Mouse (Mus musculus): ENCODE data around the gene Phf1.

The Phf1 gene

DNA sequence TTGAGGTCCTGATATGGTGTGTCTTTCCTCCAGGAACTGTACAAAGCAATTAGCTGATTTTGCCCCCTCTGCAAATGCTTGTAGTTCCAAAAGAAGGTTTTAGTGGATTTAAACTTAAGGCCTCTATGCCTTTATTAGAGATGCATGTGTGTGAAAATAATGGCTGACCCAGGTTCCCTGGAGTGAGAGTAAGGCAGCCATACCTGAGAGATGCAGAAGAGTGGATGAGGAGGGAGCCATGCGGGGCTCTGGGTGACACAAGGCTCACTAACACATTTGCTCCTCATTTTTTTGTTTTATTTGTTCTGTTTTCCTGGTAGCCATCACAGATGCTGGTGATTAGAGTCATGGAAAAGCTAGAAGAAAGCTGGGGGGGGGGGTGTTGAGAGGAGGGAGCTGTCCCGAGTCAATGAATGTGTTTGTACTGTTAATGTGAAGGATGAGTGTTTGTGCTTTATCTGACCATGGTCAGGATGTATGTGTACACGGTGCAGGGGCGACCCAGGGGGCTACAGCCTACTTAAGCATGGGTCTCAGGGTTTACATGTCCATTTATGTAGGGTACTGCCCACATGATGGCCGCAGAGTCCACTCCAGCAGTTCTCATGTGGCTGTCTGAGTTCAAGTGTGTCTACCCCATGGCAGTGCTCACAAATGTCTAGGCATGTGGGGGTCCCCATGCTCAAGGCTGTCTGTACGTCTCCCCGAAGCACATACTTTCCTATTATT lies 17.9 kb downstream of the Phf1 start:
- WGBS: 20% methylated on average over 7 of the region's 7 CpGs

- 0% methylated on average over 11 of the region's 11 CpGs for WGBS
These were observed 18.6 kb downstream of the Phf1 start for GRCm38 (mm10) chr17:26951406-26951805.

DNA sequence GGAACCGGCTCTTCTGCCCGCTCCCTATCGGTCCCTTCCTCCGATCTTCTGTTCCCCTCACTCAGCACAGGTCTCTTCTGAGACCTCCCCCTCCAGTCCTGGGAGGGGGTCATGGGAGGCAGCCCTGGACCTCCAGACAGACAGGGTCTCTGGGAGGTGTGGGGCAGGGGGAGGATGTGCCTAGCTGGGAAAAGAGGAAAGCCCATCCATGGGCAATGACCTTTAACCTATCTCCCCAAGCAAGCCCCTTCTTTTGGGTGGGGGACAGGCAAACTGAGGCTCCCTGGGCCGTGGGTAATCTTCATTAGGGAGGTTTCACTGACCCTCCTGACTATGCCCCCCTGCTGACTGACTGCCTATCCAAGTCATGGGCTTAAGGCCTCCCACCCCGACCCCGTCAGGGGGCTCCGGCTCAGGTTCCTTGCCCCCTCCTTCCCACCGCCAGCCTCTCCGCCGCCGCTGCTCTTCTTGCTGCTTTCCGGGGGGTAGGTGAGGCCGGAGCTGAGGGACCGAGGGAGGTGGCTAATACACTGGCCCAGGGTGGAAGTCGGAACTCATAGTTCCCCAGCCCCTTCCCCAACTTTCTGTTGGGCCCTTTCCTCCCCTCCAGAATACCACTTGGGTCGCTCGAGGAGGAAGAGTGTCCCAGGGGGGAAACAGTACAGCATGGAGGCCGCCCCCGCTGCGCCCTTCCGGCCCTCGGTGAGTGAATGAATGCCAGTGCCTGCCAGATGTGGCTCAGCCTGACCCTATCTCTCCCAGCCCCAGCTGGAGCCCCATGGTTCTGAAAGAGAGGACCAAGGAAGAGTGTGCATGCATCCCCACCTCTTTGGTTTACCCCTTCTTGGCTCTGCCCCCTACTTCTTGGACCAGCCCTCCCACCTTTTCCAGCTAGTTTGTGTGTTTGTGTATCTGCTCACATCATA lies 19.4 kb downstream of the Phf1 start:
- WGBS: 12% methylated on average over 23 of the region's 23 CpGs

DNA sequence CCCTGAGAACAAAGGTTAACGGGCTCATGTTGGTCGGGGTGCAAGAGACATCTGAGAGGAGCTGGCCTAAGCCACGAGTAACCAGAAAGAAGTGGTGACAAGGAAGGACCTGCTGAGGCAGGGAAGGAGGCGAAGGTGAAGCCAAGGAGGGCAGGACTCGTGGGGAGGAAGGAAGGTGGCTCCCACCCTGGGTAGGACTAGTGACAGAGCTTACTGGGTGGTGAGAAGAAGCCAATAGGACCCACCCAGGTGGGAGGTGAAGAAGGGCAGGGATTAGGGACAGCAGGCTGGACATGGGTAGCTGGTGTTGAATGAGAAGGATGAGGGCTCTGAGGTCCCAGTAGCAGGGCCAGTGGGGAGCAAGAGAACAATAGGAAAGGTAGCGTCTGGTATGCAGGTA lies 20.3 kb downstream of the Phf1 start:
- 21% methylated on average over 6 of the region's 6 CpGs for WGBS

DNA sequence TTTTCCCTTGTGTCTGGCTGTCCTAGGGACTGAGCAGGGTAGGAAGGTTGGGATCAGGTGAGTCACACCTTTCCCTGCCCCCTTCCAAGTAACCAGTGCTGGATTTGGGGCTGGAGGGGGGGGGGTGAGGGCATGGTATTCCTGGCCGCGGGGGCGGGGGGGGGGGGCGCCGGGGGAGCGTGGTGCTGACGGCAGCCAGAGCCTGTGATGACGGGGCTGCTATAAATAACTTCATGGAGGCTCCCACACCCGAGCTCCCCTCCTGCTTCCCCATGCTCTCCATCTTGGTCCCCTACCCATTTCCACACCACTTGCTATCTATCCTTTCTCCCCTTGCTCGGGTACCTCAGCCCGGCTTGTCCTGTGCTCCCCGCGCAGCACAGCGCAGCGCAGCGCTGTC lies 20.9 kb downstream of the Phf1 start:
- 26% methylated on average over 15 of the region's 16 CpGs for WGBS

DNA sequence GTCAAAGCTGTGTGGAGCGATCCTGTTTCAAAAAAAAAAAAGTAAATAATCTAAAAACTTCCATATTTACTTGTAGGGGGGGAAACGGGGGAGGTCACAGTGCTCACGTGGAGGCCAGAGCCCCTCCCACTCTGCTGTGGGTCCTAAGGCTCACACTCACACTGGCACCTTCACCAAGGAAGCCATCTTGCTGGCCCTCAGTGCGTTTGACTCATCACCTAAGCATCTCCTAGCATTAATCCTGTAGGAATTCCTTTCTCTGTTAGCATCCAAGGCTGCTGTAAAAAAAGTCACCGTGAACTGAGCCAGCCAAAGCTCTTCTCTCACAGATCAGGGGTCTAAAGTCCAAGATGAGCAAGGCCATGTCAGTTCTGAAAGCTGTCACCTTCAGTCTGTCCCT lies 23.5 kb downstream of the Phf1 start:
- WGBS: 62% methylated on average over 5 of the region's 5 CpGs

DNA sequence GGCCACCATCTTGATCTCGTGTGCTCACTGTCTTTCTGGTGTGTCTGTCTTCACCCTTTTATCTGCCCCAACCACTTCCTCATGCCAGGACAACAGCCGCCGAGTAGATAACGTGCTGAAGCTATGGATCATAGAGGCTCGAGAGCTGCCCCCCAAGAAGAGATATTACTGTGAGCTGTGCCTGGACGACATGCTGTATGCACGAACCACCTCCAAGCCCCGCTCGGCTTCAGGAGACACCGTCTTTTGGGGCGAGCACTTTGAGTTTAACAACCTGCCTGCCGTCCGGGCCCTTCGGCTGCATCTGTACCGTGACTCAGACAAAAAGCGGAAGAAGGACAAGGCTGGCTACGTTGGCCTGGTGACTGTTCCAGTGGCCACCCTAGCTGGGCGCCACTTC lies 24.0 kb downstream of the Phf1 start:
- WGBS: 80% methylated on average over 18 of the region's 18 CpGs

DNA sequence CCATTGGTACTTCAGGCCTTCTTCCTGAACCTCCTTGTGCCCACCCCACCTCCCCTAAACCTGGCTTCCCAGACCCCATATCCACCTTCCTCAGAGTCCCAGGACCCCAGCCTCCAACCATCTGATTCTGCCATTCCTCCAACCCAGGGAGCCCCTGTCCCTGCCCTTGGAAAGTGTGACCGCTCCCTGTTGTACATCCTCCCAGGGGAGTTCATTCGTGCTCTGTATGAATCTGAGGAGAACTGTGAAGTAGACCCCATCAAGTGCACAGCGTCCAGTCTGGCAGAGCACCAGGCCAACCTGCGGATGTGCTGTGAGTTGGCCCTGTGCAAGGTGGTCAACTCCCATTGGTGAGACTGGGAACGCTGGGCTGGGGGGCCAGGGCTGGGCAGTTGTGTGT lies 25.0 kb downstream of the Phf1 start:
- WGBS: 90% methylated on average over 5 of the region's 5 CpGs

GRCm38 (mm10) chr17:26958880-26959279 lies 26.0 kb downstream of the Phf1 start:
- WGBS: 49% methylated on average over 5 of the region's 5 CpGs

GRCm38 (mm10) chr17:26959815-26960214 lies 27.0 kb downstream of the Phf1 start:
- 90% methylated on average over 4 of the region's 4 CpGs for WGBS

GRCm38 (mm10) chr17:26961572-26962240 lies 28.9 kb downstream of the Phf1 start:
- WGBS: 89% methylated on average over 21 of the region's 21 CpGs

DNA sequence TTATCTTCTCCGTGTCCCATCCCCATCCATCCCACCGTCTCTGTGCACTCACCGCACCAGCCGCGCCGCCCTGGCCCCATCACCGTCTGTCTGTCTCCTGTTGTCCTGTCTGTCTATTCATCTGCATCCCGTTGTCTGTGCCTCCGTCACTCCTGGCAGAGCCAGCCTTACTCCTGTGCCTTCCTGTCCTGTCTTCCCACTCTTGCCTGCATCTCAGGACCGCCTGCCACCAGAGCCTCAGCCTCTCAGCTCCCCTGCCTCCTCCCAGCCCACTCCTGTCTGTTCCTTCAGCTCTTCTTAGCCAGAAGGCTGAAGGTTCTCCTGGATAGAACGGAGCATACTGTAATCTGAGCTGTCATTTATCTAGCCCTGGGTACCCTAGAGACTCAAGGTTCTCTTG lies 34.1 kb downstream of the Phf1 start:
- WGBS: 54% methylated on average over 11 of the region's 11 CpGs

- WGBS: 86% methylated on average over 6 of the region's 6 CpGs
These were observed 34.6 kb downstream of the Phf1 start for GRCm38 (mm10) chr17:26967477-26967876.

- WGBS: 50% methylated on average over 6 of the region's 6 CpGs
These were observed 35.4 kb downstream of the Phf1 start for GRCm38 (mm10) chr17:26968200-26968611.

DNA sequence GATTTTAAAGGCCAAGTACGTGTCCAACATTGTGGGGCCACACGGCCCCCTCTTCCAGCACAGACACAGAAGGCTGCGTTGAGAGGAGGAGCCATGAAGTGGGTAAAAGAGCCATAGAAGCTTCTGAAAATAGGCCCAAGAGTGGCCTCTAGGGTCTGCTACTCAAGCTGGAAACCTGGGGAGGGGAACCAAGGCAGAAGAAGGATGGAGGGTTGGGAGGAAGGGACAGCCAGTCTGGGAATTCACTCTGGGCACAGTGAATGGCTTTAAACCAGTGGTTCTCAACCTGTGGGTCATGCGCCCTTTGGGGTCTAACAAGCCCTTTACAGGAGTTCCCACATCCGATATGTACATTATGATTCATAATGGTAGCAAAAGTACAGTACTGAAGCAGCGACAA lies 36.4 kb downstream of the Phf1 start:
- 71% methylated on average over 6 of the region's 6 CpGs for WGBS

DNA sequence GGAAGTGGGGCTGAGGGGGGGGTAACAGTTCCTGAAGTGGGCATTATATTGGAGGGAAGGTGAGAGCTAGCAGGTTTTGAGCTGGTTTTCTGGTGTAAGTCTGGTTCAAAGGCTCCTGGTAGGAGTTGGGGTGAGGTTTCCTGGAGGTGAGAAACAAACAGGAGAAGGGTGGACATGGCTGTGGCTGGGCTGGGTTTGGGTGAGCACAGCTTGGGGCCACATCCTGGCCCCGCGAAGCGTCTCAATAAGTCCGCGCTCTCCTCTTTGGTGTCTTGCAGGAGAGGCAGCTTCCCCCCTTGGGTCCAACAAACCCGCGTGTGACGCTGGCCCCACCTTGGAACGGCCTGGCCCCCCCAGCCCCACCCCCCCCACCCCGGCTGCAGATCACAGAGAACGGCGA lies 37.4 kb downstream of the Phf1 start:
- WGBS: 60% methylated on average over 12 of the region's 12 CpGs

DNA sequence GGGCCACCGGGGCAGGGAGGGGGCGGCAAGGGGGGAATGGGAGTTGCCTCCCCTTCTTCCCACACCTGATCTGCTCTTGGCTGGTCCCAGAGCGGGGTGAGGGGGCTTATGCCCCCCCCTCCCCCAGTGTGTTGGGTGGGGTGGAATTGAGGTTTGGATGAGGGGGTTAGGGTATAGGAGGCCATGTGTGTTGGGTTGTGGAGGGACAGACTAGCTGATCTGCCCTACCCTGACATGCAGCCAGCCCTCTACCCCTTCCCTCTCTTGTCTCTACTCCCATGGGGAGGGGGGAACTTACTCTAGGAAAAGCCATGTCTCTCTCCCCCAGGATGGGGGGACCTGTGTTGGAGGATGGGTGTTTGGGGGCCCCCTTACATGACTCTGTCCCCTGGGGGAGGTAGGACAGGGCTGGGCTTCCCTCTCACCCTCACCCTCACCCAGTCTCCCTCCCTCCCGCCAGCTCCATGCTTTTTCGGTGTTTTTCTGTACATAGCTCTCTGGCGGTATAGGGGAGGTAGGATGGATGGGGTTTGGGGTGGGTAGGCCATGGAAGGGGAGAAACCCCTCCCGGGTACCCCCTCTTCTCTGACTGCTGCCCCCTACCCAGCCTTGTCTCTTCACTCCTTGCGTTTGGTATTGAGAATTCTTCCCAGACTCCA lies 38.5 kb downstream of the Phf1 start:
- 46% methylated on average over 8 of the region's 8 CpGs for WGBS

DNA sequence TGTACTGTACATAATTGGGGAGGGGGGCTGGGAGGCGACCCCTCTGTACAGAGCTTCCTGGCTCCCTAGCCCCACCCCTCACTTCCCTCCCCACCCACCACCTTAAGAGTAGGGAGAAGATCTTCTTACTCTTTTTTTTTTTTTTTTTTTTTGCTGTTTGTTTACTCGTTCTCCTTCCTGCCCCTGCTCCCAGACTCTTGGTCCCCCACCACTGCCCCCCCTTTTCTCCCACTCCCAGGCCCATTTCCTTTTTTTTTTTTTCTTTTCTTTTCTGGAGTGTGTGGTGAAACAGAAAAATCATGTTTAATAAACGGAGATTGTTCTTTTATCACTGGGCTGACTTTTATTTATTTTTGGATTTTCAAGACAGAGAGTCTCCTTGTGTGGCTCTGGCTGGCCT lies 39.3 kb downstream of the Phf1 start:
- 0% methylated on average over 3 of the region's 3 CpGs for WGBS

DNA sequence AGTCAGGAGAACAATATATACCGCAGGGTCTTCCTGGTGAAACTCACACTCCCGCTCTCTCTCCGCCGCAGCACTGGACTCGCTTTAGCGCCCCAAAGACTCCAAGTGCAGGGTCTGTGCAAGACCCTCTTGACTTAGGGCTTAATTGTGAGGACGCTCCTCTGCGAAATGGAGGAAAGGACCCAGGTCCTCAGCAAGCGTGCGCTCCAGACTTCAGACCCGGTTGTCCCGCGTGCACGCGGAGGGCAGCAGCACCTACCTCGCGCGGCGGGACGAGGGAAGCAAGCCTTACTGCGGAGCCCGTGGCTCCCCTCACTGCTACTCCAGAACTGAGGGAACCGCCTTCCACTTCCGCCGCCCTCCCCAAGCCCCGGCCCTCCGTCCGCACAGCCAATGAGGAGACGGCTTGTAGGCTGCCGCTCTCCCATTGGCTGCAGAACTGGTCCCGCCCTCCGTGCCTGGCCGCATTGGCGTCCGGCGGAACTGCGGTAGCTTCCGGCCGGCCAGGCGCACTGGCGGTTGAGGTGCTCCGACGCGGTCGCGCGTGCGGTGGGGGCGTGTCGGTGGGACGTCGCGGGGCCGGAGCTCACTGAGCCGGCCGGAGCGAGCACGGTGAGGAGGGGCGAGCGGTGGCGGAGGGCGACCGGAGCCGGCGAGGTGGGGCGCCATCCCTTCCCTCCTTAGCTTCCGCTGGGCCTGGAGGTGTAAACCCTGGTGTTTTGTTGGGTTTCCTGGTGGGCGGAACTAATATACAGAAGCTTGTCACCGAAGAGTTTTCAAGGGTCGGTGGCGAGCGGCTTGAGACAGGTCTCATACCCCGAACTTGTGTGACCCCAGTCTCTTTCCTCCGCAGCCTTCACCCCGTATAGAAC lies 40.1 kb downstream of the Phf1 start, which contains the start of gene Zbtb9:
Gene Zbtb9, plus strand, starts transcription at position 465 of the 872 bp plus-strand sequence.
- WGBS: under 1% methylated on average over 75 of the region's 75 CpGs

DNA sequence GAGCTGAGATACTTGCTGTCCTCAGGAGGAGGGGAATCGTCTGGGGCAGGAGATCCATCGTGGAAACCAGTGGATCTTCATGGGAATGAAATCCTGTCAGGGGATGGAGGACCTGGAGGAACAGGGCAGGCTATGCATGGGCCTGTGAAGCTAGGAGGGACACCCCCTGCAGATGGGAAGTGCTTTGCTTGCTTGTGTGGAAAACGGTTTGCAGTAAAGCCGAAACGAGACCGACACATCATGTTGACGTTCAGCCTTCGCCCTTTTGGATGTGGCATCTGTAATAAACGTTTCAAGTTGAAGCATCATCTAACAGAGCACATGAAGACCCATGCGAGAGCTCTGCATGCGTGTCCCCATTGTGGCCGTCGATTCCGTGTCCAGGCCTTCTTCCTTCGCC lies 41.7 kb downstream of the Phf1 start:
- WGBS: 92% methylated on average over 15 of the region's 15 CpGs

GRCm38 (mm10) chr17:26977354-26977753 lies 44.5 kb downstream of the Phf1 start:
- 86% methylated on average over 6 of the region's 6 CpGs for WGBS

Measured in cerebral cortex, adult 2 months (tissue).